Mouse (Mus musculus) frontal cortex, postnatal 10 days (tissue): ENCODE data around the gene Mbnl2.

Experiments used
- DNase-seq, 2 experiments: peaks; one replicate each; pipeline ENCODE4 v3.0.0; 2022; ENCODE audit warnings: low spot score in 2 of 2, mixed read lengths in 1 of 2

Mbnl2 gene

DNA sequence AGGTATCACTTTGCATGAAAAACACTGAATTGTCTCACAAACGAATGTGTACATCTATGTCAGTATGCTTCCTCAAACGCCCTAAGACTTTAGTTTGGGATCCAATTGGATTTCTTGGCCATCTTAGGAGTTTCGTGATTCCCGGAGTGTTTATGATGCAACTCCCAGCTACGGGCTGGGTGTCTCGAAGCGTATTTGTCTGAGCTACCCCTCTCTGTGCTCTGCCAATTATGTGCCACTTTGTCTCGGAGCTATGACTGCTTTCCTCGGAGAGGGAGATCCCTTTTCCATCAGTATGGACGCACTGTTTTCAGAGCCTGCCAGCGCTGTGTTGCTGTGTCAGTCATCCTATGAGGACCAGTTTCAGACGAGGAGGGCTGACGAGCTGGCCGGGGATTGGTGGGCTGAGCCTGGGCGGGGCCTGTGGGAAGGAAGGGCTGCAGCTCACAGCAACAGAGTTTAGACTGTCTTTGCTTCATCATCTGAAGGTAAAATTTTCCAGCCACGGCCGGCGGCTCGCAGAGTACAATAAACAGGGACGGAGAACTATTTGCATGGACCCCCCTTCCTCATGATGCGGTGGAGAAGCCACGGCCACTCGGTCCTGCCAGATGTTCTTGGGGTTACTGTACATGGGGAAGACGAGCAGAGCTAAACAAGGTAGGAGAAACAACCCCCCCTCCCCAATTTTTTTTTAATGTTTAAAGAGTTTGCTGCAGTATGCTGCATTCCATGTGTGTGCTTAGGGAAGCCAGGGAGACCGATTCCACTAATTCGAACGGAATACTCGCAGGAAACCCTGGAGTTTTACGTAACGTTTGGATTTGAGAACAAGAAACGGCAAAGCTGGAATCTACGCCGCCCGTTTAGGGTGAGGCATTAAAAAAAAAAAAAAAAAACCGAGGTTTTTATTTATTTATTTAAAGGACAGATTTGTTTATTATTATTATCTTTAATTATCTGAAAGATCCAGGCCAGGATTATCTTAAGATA, at the start of gene Mbnl2:
TSS of gene Mbnl2 (plus strand) at position 424 of the 993 bp plus-strand sequence.
- DNase-seq: peak; percentile 92 to 94

DNA sequence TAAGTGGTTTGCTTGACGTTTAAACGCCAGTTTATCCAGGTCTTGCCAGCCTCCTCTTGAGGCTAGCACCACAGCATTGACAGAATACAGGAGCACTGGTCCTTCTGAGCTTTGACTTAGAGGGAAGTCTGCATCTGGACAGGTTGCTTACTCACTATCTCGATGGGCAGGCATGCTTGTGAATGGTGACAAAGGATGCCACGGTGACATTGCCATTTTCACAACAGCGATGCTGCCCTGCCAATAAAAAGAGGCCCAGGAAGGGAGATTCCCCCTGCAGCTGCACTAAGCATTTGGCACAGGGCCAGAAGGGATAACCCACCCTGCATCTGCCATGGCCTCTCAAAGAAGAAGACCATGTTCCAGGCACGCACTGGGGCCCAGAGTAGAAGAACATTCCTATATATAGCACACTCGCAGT, 43.4 kb upstream of the Mbnl2 start:
- no peak for DNase-seq

DNA sequence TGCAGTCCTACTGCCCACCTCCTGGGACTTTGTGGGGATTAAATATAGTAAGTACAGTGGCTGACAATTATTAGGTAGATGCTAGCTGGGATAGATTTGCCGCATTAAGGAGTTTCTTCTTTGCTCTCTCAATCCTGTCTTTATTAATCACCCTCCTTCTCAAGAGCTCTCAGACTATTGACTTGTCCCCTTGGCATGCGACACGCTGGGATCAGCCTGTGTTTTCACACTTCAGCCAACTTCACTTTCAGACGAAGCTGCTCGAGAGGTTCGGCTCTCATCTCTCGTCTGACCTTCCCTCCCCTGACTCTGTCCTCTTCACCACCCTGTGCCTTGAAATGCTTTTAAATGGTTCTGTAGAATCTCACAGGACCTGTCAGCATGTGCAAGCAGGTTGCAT, 39.9 kb upstream of the Mbnl2 start:
- no peak for DNase-seq

DNA sequence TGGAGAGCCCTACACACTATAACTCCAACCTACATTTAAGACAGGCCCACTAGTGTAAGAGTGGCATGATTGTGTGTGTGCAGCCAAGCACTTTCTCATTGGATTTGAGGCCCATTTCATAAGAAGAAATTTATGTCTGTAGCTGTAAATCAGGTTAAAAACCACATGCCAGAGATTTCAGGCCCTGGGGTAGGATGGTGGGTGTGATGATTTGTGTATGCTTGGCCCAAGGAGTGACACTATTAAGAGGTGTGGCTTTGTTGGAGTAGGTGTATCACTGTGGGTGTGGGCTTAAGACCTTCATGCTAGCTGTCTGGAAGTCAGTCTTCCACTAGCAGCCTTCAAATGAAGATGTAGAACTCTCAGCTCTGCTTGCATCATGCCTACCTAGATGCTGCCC, 37.0 kb upstream of the Mbnl2 start:
- no peak for DNase-seq

DNA sequence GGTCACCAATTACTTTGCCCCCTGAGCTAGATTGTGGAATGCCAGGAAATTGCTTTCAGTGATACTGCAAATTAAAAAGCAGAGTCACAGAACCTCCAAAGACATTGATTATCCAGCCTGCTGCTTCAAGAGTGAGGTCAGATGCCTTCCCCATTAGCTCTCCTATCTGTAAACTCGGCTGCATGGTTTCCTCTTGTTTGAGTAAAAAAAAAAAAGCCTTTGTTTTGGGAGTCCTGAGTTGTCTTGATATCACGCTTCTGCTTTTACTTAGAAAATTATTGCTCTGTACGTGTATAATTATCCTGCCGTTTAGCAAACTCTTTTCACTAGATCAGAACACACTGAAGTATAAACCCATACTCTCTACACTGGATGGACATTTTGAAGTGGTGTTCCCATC, 35.3 kb upstream of the Mbnl2 start:
- no peak for DNase-seq

DNA sequence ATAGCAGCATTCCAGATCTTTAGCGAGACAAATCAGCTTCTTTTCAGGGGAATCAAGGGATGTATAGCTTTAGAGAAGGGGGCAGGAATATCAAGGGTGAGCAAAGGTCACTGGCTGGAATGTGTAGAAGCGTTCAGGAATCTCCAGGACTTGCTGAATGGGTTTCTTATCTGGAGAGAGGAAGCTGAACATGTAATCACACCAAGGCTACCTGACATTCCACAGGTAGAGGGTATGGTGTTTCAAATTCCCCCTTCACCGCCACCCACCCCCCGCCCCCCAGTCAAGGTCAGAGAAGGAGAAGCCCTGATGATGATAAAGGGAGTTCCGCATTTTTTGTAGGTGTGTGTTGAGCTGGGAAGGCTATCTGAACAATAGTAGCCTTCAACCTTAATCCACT, 32.8 kb upstream of the Mbnl2 start:
- no peak for DNase-seq

DNA sequence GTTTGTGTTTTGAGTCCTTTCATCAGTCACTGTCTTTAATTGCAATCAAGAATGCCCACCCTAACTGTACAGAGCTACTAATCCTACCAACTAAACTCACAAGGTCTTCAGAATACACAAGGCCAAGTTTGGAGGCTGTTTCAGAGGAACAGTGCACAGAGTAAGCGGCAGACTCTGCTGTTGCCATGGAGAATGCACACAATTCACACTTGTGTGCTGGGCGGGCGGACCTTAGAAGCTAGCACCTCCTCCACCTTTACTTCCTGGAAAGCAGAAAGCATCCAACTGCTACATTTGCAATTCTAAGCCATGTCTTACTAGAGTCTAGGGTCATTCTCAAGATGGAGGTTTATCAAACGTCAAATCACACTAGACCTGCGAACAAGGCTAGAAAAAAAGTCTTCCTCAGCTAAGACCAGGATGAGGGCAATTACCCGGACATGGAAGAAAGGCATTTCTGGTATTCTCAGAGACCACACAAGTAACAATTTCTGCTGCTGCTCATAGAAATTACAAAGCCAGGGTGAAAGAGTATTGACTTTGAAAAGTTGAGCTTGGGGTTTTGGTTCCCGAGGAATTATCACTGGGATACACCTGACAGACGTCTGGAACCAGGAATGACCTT, 30.3 kb upstream of the Mbnl2 start:
- no peak for DNase-seq

DNA sequence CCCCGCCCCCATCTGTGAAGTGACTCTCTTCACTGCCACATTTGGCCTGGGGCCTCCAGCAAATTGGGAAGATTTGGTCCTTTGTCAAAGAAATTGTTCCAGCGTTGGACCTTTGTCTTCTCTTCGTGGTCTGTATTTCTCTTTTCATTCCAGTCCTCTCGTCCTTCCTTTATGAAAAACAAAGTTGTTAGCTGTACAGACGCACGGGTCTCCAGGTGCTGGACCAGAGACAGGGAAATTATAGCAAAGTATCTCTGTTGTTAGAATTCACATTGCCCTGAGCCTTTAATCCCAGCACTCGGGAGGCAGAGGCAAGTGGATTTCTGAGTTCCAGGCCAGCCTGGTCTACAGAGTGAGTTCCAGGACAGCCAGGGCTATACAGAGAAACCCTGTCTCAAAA, 22.1 kb upstream of the Mbnl2 start:
- no peak for DNase-seq

DNA sequence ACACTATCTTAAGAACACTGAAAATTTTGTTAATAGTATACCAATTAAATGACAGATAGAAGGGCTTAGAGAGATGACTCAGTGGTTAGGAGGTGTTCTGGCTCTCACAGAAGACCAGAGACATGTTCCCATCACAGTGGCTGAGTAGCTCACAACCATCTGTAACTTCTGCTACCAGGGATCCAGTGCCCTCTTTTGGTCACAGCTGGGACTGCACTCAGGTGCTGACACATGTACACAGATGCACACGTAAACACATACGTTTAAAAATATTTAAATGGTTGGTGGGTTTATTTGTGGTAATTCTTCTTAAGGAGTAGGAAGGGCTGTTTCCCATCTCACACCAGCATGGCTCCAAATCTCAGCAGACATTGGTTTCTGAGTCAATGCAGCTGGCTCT, 19.3 kb upstream of the Mbnl2 start:
- no peak for DNase-seq

DNA sequence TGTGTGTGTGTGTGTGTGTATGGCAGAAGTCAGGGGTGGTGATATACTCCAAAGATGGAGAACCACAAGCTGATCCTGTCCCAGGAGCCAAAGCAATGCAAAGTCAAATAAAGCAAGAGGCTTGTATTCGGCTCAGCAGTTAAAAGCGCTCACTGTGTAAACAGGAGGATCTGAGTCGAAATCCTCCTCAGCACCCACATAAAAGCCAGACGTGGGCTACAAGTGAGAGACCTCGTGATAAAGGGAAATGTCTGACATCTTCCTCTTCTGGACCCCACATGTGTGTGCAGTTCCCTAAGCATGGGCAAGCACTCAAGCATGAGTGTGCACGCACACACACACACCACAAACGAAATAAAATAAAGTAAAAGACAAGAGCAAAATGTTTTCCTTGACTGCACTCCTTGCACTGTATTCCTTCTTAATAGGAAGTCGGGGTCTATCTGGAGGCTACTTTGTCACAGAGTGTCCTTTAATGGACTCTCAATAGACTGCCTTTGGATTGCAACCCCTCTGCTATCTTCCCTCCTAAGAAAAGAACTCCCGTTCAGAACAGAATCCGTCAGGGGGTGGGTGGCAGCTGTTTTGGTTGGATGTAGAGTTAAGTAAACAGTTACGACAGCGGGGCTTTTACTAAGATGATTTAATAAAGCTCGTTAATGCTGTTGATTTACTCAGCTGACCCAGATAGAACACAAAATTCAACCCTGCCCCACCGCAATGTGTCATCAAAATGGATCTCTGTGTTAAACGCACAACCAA, 18.7 kb upstream of the Mbnl2 start:
- DNase-seq: no peak

DNA sequence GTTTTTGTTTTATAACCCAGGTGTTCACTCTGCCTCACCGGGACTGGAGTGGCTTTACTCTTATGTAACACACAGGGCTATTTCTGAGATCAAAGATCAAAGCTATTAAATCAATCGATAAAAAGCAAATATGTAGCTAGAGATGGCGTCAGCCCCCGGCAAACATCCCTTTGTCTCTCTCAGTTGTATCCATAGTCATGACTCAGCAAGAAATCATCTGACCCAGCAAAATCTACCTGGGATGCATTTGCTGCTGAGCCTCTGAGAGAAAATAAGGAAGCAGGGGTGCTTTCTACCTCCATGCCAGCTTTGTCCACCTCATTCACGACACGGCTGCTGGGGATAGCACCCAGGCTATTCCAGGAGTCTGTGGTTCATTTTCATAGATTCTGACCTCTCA, 18.0 kb upstream of the Mbnl2 start:
- no peak for DNase-seq

DNA sequence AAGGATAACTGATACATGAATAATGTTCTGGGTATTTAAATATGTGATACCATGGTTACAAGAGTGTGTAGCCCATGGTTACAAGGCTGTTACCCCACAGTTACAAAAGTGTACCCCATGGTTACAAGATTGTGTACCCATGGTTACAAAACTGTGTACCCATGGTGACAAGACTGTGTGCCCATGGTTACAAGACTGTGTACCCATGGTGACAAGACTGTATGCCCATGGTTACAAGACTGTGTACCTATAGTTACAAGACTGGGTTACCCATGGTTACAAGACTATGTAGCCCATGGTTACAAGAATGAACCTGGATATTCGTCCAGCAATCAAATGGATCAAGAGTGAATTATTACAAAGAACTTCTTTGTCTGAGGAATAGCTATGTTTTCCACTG, 16.0 kb upstream of the Mbnl2 start:
- no peak for DNase-seq

DNA sequence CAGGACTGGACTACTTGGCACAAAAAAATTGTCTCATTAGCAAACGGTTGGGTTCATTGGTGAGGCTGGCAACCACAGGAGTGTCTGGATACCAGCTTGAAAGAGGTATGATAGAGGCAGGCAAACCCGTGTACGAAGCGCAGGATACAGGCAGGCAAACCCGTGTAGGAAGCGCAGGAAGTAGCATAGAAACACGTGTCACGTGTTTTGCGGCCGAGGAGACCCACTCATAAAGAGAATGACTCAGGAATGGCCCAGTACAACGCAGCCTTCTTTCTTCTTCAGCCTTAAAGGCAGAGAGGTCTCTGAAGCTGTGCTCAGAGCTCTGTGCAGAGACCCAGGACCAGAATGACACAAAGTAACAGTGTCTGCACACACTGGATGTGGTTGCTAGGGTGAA, 13.9 kb upstream of the Mbnl2 start:
- no peak for DNase-seq

DNA sequence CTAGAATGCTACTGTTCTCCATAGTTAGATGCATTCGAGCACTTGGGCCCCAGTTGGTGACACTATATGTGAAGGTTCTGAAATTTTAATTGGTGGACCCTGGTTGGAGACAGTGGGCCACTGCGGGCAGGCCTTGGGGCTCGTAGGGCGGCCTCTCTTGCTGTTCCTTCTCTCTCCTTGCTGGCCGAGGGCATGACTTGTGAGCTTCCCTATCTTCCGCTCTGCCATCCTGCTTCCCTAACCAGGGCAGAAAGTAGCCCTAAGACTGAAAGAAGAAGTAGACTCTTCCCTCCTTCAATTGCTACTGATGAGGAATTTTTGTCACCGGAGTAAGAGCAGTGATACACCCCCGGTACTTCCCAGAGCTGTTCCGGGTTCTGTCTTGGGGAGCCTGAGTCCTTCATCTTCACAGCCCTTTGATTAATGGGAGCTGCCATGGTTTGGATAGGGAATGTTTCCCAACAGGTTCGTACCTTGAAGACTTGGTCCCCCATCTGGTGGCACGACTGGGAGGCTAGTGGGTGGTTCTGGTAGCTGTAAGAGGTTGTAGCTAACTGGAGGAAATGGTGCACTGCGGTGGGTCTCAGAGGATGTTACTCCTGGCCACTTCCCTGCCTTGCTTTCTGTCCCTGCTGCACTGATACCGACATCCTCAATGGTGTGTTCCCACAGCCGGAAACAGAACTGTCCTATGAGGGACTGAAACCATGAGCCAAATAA, 12.6 kb upstream of the Mbnl2 start:
- no peak for DNase-seq

DNA sequence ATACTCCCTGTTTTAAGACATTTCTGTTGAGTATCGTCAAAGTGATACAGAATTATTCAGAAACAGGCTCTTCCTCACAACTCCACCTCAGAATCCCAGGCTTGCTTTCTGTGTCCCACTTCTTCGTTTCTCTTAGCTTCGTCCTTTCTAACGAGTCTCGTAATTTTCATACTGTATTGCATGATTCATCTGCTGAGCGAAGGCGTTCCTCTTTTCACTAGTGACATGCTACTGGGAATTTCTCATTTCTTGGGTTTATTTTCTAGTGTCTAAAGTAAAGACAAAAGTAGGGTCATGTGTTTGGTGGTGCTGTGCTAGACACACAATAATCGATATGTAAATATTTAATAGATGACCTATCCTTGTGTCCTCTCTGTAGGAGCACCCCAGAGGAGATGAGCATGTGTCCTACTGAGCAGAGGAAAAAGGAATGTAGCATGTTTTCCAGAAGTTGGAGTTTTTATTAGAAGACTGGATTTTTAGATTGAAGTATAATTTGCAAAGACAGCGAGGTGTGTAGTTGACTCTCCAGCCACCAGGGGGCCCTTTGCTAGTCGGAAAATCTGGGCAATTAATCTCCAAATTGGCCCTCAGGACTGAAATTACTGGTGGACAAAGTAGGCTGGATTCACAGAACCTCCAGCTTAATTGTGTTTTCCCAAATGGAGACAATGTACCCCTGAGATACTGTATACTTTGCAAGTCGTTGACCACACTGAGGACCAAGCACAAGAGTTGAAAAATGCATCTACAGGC, 11.9 kb upstream of the Mbnl2 start:
- no peak for DNase-seq

DNA sequence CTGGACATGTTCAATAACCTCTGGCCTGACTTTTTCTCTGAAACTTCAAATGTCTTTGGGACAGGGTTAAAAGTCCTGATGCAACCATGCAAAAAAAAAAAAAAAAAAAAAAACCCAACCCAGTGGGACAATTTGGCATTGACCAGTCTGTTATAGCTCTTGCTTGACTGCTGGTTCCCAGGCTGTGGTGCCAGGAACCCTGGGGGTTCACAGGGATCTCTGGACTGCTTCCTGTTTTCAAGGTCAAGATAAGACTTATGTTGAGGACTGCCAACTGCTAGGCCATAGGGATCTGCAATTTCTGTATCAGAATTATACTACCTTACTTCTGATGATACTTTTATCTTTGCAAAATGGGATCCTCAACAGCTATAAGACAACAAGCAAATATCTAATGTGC, 9.6 kb upstream of the Mbnl2 start:
- DNase-seq: no peak

DNA sequence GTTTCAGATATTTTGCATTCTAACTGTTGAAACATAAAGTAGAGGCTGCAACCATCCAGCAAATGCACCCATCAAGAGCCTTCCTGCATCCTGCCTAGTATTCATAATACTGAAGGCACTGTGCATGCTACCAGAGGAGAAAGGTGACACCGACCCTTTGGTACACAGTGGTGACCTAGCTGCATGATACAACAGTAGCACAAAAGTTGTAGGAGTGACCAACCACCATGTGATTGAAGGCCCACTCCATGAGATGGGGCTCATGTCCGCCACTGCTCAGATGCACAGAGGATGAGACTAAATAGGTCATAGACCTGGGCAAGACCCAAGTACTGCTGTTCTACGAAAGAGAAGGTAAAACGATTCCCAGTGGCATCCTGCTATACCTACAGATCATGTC, 8.3 kb upstream of the Mbnl2 start:
- DNase-seq: no peak

DNA sequence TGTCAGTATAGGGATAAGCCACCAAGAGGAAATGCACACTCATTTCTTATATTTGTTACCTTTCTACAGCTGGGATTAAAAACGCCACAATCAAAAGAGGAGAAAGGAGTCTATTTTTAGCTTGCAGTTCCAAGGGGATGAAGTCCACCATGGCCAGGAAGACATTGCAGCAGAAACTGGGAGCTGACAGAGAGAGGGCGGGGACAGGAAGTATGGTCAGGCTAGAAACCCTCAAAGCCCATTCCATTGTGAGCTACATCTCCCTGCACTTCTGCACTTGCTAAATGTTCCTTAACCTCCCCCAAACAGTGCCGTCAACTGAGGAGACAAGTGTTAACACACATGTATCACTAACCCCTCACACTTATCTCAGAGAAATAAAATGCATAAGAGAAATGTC, 5.4 kb upstream of the Mbnl2 start:
- DNase-seq: no peak

DNA sequence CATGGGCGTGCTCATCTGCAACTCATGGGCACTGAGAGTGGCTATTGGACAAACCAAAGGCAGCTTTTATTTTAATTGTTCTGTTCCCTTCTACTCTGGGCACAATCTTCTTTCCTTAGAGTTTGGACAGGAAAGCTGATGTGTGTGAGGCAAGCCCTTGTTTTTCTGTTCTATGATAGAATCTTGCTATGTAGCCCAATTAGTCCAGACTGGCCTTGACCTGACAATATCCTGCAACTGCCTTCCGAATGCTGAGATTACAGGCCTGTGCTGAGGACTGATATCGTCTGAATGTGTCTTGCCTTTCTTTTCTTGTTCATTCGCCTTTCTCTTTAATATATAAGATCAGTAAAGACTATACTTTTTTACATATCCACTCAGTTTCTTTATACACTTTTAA, 4.8 kb upstream of the Mbnl2 start:
- no peak for DNase-seq

DNA sequence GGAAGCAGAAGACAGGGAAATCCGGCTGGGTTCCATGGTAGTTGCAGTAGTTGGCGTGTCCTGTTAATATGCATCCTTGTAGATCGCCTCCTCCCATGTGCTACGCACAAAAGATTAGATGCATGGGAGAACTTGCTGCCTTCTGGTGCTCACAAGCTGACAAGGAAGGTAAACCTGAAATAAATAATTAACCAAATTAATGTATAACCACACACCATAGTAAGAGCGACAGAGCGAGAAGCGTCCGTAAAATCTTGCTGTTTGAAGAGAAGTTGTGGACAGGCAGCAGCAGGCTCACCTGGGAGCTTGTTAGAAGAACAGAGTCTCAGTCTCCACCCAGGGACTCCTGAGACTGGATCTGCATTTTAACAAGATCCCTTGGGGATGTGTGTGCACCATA, 4.4 kb upstream of the Mbnl2 start:
- DNase-seq: no peak

DNA sequence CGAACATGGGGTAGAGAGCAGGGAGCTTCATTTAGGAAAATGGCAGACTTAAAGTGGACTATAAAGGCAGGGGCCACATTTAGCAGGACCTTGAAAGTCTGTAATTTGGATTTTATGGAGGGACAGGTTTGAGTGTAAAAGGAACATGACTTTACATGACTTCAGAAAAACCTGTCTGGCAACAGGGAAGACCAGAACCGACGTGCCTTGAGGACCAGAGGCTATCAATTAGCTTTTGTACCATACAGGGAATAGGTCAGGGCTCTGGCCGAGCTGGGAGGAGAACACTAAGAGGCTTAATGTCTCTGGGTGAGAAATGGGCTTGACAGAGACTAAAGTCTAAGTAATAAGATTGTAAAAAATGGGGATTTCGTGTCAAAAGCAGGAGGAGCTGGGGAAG, 1.7 kb upstream of the Mbnl2 start:
- no peak for DNase-seq
